Mouse (Mus musculus) fibroblast of lung, adult 2 months (primary cell): ENCODE results near the gene D630045J12Rik.

Experiments
- DNase-seq: peaks from one replicate; pipeline ENCODE4 v3.0.0-alpha.2; 2011; ENCODE audit warnings: low read depth

Gene D630045J12Rik

GRCm38 (mm10) chr6:38253736-38254641 lies at the start of gene D630045J12Rik:
Gene D630045J12Rik, minus strand, starts transcription at chr6:38254009.
- DNase-seq, result peak; percentile 34

- peak; percentile 25 for DNase-seq
These were observed 45.1 kb upstream of the D630045J12Rik start, which contains the start of gene Zc3hav1l for GRCm38 (mm10) chr6:38298761-38299401. Gene Zc3hav1l, minus strand, starts transcription at chr6:38299259.

GRCm38 (mm10) chr6:38298246-38298635 lies 44.4 kb upstream of the D630045J12Rik start:
- no peak for DNase-seq

GRCm38 (mm10) chr6:38297580-38298245 lies 43.9 kb upstream of the D630045J12Rik start:
- no peak for DNase-seq

GRCm38 (mm10) chr6:38293708-38294107 lies 39.9 kb upstream of the D630045J12Rik start:
- DNase-seq, result no peak

GRCm38 (mm10) chr6:38292871-38293646 lies 39.2 kb upstream of the D630045J12Rik start:
- no peak for DNase-seq

- no peak for DNase-seq
These were observed 30.6 kb upstream of the D630045J12Rik start for GRCm38 (mm10) chr6:38284422-38284821.

- peak; percentile 10 for DNase-seq
These were observed 10.7 kb upstream of the D630045J12Rik start for GRCm38 (mm10) chr6:38264466-38264865.

- no peak for DNase-seq
These were observed 9.8 kb upstream of the D630045J12Rik start for GRCm38 (mm10) chr6:38263393-38264159.

GRCm38 (mm10) chr6:38261877-38262276 lies 8.1 kb upstream of the D630045J12Rik start:
- no peak for DNase-seq

GRCm38 (mm10) chr6:38257506-38257905 lies 3.7 kb upstream of the D630045J12Rik start:
- no peak for DNase-seq

GRCm38 (mm10) chr6:38256793-38257192 lies 3.0 kb upstream of the D630045J12Rik start:
- no peak for DNase-seq

GRCm38 (mm10) chr6:38255794-38256193 lies 2.0 kb upstream of the D630045J12Rik start:
- DNase-seq, result no peak

- DNase-seq, result no peak
These were observed 758 bp downstream of the D630045J12Rik start for GRCm38 (mm10) chr6:38252766-38253735.

GRCm38 (mm10) chr6:38252139-38252538 lies 1.7 kb downstream of the D630045J12Rik start:
- DNase-seq, result no peak

- no peak for DNase-seq
These were observed 2.3 kb downstream of the D630045J12Rik start for GRCm38 (mm10) chr6:38251464-38251863.

GRCm38 (mm10) chr6:38247362-38247761 lies 6.4 kb downstream of the D630045J12Rik start:
- no peak for DNase-seq

GRCm38 (mm10) chr6:38244806-38245205 lies 9.0 kb downstream of the D630045J12Rik start:
- no peak for DNase-seq

GRCm38 (mm10) chr6:38244167-38244566 lies 9.6 kb downstream of the D630045J12Rik start:
- no peak for DNase-seq

- DNase-seq, result no peak
These were observed 11.0 kb downstream of the D630045J12Rik start for GRCm38 (mm10) chr6:38242833-38243232.
